Mouse (Mus musculus) c-Kit-negative CD71-positive TER-119-positive erythroid progenitor cells, embryonic 14.5 days (primary cell): ENCODE data around the gene Fam198a.
A peak's percentile ranks its signal among the peaks of the same experiment; 100 is the strongest.

Experiments
- DNase-seq: peaks from one replicate; pipeline ENCODE4 v3.0.0-alpha.2; 2013; ENCODE audit warnings: low read depth, low spot score

Fam198a gene

GRCm38 (mm10) chr9:121982214-121982613 is 31.4 kb downstream of the Fam198a start:
- DNase-seq: no peak

- DNase-seq: no peak
Measured at GRCm38 (mm10) chr9:121982665-121983064, 31.9 kb downstream of the Fam198a start.

DNA sequence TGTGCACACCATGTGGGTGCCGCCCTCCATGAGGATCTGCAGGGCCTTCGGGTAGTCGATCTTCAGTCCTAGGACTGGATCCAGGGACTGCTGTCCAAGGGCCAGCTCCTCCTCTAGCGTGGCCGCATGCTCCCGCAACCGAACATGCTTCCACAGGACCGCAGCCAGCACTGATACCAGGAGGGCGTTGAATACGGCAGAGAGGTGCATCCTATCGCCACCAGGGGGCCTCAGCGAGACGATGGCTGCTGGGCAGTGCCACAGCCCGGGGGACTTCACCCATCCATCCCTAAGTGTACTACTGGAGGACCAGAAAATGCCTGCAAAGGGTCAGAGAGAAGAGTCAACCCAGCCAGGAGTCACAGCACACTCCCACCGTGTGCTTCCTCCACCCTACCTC is 32.7 kb downstream of the Fam198a start:
- no peak for DNase-seq

DNA sequence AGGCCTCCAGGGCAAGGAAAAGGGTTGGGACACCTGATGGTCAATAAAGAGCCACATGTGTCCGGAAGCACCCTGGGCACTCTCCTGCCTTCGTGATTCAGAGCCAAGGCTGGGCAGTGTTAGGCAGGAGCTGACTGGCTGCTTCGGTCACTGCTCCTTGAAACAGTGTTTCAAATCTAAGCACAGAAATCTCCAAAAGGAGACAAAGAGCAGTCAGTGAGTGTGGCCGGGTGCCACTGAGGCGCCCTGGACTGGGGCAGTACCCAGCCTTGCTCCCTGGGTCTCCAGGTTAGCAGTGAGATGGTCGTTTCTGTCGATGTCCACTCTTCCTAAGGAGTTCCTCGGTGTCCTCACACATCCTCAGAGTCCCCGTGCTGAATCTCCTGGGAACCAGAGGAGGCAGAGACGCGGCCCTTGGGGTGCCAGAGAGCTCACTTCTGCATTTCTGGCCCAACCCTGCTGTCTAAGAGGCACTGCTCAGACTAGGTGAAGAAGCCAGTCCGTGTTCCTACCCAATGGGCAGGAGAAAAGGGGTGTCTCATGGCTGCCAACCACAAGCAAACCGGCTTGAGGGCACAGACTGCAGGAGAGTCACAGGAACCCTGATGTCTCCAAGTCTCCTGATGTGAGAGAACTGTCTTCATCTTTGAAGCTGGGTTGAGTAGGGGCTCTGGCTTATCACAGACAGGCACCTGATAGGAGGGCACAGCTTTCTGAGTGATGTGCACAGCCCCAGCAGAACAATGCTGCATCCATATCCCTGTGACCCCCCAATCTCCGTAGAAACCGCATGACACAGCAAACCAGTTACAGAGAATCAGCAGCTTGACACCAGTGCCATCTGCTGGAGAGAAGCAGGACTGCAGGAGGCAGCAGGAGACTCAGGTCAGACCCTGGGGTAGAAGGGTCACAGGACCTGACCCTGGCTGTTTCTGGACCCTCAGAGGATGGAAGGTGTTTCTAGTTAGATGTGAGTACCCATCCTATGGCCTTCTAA is 34.0 kb downstream of the Fam198a start:
- peak; percentile 21 for DNase-seq

- DNase-seq: no peak
Measured at GRCm38 (mm10) chr9:121988910-121989309, 38.1 kb downstream of the Fam198a start.

- no peak for DNase-seq
Measured at GRCm38 (mm10) chr9:121989536-121989935, 38.7 kb downstream of the Fam198a start.

- DNase-seq: no peak
Measured at GRCm38 (mm10) chr9:121991041-121991440, 40.3 kb downstream of the Fam198a start.

DNA sequence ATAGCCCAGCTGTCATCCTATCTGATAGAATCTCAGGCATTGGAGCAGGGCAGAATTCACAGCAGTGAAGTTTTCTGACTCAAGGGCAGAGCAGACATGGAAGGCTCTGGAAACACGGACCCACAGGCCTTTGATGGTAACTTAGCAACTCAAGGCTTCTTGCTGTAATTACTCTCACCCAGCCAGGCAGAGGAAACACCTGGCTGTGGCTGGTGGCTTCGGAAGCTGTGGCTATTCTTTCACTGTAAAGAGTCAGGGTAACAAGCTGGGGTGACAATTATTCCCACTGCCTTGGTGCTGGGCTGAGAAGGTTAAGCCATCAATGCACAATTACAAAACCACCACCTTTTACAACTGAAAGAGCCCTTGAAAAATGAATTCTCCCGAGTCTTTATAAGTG is 42.3 kb downstream of the Fam198a start:
- DNase-seq: no peak

GRCm38 (mm10) chr9:121995077-121995476 is 44.3 kb downstream of the Fam198a start:
- no peak for DNase-seq

GRCm38 (mm10) chr9:121995508-121996131 is 44.8 kb downstream of the Fam198a start:
- no peak for DNase-seq

DNA sequence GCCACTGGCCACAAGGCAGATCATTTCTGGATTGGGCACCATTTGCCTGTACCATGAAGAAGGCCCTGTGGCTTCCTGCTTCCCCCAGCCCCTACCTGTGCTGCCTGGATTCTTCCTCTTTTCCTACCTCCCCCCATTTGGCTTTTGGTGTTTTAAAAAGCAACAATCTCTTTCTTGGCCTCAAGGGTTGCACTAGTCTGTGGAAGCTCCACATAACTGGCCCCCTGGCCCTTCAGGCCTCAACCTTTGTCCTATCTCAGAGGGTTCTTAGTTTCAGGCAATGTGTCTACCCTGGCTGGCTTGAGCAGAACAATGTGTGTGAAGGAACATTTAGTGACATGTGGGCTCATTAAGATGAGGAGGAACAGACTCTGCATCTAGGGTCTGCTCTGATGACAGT is 46.2 kb downstream of the Fam198a start, which contains the start of gene Pomgnt2:
Pomgnt2 (minus strand) TSS at position 101 of the 400 bp plus-strand sequence.
- no peak for DNase-seq

GRCm38 (mm10) chr9:121997978-121998377 is 47.2 kb downstream of the Fam198a start:
- DNase-seq: no peak

DNA sequence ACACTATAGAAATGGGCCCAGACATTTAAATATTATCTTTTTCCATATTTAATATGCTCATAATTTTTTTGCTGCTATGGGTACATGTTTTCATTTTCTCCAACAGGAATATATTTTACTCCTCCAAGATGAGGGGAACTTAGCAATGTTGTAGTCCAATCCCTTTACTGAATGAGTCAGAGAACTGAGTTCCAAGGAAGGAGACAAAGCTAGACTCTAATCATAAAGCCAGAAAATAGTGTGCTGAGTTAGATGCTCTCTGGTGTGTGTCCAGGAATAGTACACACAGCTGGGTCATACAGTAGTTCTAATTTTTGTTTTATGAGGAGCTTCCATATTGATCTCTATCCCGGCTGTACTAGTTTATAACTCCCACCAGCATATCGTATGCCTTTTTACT is 55.4 kb downstream of the Fam198a start:
- DNase-seq: no peak

DNA sequence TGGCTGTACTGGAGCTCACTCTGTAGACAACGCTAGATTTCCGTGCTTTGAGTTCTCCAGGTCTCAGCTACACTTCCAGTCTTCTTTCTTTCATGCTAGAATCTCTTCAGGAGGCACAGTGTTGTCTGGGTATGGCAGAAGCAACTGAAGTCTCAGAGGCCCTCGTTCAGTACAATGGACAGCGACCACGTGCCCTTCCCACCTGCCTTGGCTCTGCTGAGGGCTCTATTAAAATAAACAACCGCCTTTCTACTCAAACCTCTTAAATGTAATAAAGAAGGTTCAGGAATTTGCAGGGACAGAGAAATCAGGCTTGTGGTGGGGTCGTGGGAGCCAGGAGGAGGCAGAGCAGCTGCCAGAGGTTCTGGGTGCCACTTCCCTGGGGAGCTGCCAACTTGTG is 55.8 kb downstream of the Fam198a start:
- DNase-seq: no peak

GRCm38 (mm10) chr9:122008876-122009275 is 58.1 kb downstream of the Fam198a start:
- DNase-seq: no peak

DNA sequence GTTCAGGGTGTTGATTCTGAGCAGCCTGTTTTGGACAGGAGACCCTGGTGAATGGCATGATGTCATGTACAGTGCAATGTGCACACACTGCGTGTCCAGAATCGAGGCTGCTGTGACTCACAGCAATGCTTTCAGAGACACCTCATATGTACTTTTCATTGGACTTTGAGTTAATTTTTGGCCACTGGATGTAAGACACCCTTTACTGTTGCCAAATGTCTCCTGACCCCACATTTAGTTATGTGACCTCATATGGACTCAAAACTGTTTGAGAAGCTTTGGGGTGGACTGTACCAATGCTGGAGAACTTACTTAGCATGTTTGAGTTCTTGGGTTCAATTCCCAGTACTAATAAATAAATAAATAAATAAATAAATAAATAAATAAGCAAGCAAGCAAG is 60.0 kb downstream of the Fam198a start:
- DNase-seq: no peak

DNA sequence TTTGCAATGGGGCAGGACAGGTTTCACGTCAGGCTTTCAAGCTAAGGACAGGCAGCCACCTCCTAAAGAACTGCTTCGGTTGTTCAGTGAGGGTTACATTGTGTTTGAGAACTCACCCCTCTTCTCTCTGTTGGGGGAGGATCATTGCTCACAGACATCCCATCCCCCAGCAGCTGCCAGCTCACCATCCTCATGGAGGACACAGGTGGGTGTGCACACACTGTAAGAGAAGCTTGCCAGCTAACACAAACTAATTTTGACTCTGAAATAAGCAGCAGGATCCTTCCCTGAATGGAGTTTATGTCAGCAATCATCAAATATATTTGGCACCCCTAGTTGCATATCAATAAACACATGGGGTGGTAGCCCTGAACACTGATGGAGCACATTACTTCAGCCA is 62.0 kb downstream of the Fam198a start:
- no peak for DNase-seq

DNA sequence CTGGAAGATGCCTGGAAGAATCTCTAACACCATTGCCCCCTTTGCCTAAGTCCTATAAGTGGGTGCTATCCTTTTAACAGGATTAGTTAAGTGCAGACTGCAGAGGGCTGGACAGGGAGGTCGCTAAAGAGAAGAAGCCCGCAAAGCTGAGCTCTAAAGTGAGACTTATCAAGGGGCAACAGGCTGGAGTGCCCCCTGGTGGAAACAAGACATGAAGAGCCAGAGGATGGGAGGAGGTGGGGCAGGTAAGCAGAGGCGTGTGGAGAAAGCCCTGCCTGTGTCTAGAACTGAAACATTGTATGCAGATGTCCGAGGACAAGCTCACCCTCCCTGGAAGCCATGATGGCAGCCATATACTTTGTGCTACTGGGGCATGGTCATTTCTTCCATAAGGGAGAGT is 62.8 kb downstream of the Fam198a start:
- DNase-seq: no peak

- peak; percentile 49 for DNase-seq
Measured at GRCm38 (mm10) chr9:122014241-122014667, 63.5 kb downstream of the Fam198a start.

DNA sequence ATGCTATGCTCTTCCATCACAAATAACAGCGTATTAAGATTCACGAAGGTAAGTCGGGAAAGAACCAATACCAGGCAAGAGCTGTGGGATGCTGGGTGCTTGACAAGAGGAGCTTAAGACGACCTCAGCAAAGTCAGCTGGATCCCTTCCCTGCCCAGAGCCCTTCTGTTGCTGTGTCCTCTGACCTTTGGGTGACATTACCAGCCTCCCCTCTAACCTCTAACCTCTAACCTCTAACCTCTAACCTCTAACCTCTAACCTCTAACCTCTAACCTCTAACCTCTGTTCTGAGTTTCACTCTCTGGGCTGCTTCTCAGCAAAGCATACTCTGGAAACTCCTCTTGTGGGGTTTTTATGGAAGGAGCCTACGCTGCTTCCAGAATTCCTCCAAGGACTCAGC is 67.3 kb downstream of the Fam198a start:
- no peak for DNase-seq

GRCm38 (mm10) chr9:122018782-122019395 is 68.1 kb downstream of the Fam198a start:
- DNase-seq: no peak

DNA sequence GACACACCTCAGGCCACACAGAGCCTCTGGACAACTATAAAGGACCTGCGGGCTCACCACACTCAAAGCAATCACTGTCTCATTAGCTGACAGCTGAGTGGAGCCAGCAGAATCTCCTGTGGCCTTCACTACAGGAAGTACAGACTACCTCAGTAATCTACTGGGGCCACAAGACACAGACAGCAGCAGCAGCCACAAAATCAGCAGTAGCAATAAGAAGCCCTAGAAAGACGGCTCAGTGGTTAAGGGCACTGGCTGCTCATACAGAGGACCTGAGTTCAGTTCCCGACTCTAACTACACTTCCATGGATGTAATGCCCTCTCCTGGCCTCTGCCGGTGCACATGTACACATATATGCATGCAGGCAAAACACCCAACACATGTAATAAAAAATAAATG is 69.5 kb downstream of the Fam198a start:
- DNase-seq: no peak
